Mouse (Mus musculus): ENCODE measurements around the gene Scgb1c1.
A peak's percentile ranks its signal among the peaks of the same experiment; 100 is the strongest.

The Scgb1c1 gene

GRCm38 (mm10) chr7:140845683-140846082 lies 336 bp downstream of the Scgb1c1 start:
- no peak for DNase-seq

GRCm38 (mm10) chr7:140846676-140847075 lies 1.3 kb downstream of the Scgb1c1 start:
- DNase-seq, result no peak

GRCm38 (mm10) chr7:140847755-140848580 lies 2.6 kb downstream of the Scgb1c1 start, which contains the start of gene Odf3:
Gene Odf3 (plus strand): TSS chr7:140847805.
- DNase-seq, result no peak

- DNase-seq, result no peak
Measured at GRCm38 (mm10) chr7:140848591-140848990, 3.2 kb downstream of the Scgb1c1 start.

- no peak for DNase-seq
Measured at GRCm38 (mm10) chr7:140851916-140852315, 6.6 kb downstream of the Scgb1c1 start.

GRCm38 (mm10) chr7:140853386-140853785 lies 8.0 kb downstream of the Scgb1c1 start:
- no peak for DNase-seq

- no peak for DNase-seq
Measured at GRCm38 (mm10) chr7:140854483-140854882, 9.1 kb downstream of the Scgb1c1 start.

GRCm38 (mm10) chr7:140855181-140855580 lies 9.8 kb downstream of the Scgb1c1 start:
- no peak for DNase-seq

- DNase-seq, result peak; percentile 88
Measured at GRCm38 (mm10) chr7:140855860-140856784, 10.8 kb downstream of the Scgb1c1 start, which contains the start of gene Gm45785. Gene Gm45785 (minus strand): TSS chr7:140856331.

- DNase-seq, result peak; percentile 89
Measured at GRCm38 (mm10) chr7:140856785-140857549, 11.6 kb downstream of the Scgb1c1 start, which contains the start of gene Ric8a. Gene Ric8a (plus strand): TSS chr7:140856957.

- DNase-seq, result no peak
Measured at GRCm38 (mm10) chr7:140857550-140858505, 12.5 kb downstream of the Scgb1c1 start, which contains the start of gene Bet1l. Gene Bet1l (minus strand): TSS chr7:140857577.

GRCm38 (mm10) chr7:140858746-140859145 lies 13.4 kb downstream of the Scgb1c1 start:
- DNase-seq, result no peak

- no peak for DNase-seq
Measured at GRCm38 (mm10) chr7:140859997-140860396, 14.7 kb downstream of the Scgb1c1 start.

GRCm38 (mm10) chr7:140860728-140861127 lies 15.4 kb downstream of the Scgb1c1 start:
- DNase-seq, result no peak

- DNase-seq, result no peak
Measured at GRCm38 (mm10) chr7:140864761-140865160, 19.4 kb downstream of the Scgb1c1 start.

- no peak for DNase-seq
Measured at GRCm38 (mm10) chr7:140874224-140874623, 28.9 kb downstream of the Scgb1c1 start.

GRCm38 (mm10) chr7:140877364-140877763 lies 32.0 kb downstream of the Scgb1c1 start:
- DNase-seq, result no peak

GRCm38 (mm10) chr7:140879355-140879754 lies 34.0 kb downstream of the Scgb1c1 start:
- no peak for DNase-seq

GRCm38 (mm10) chr7:140880419-140880818 lies 35.1 kb downstream of the Scgb1c1 start:
- DNase-seq, result no peak

GRCm38 (mm10) chr7:140880865-140881515 lies 35.6 kb downstream of the Scgb1c1 start:
- no peak for DNase-seq
